Mouse (Mus musculus) limb, embryonic 11.5 days (tissue): Measurements from ENCODE around the gene Deaf1. TPM values are rescaled to one million over a fixed set of nuclear protein-coding genes. Genes with fewer than 3 reads are reported as not detected.

Source experiments
- ATAC-seq: fragments of 200-750 bp; cut with Nextera tagmentation; 2 replicates; pipeline ENCODE4 v1.8.0; 2017; ENCODE audit warnings: low read depth; ENCODE audit not compliant: insufficient number of reproducible peaks, low FRiP score, low TSS enrichment
- DNase-seq: peaks from one replicate; pipeline ENCODE4 v3.0.0-alpha.2; 2015; ENCODE audit warnings: low spot score
- H3K27ac ChIP-seq: fragments of 300-500 bp; sonication (generic); replicated peaks from 2 replicates; pipeline ENCODE4 v1.5.1; 2014; ENCODE audit warnings: low read depth, mild to moderate bottlenecking, low read length
- H3K27me3 ChIP-seq: fragments of 300-500 bp; sonication (generic); 2 replicates; pipeline ENCODE4 v1.6.1; 2014; ENCODE audit warnings: mild to moderate bottlenecking, low read length, mixed read lengths; ENCODE audit not compliant: control insufficient read depth, insufficient read depth
- H3K36me3 ChIP-seq: fragments of 300-500 bp; sonication (generic); 2 replicates; pipeline ENCODE4 v1.6.1; 2014; ENCODE audit warnings: mild to moderate bottlenecking, low read length, moderate library complexity, mixed read lengths; ENCODE audit not compliant: control insufficient read depth, insufficient read depth
- H3K4me1 ChIP-seq: fragments of 300-500 bp; sonication (generic); 2 replicates; pipeline ENCODE4 v1.6.1; 2014; ENCODE audit warnings: low read length, mixed read lengths; ENCODE audit not compliant: control insufficient read depth, insufficient read depth
- H3K4me2 ChIP-seq: fragments of 300-500 bp; sonication (generic); 2 replicates; pipeline ENCODE4 v1.6.1; 2014; ENCODE audit warnings: low read depth, mild to moderate bottlenecking, moderate library complexity; ENCODE audit not compliant: severe bottlenecking
- H3K4me3 ChIP-seq: fragments of 300-500 bp; sonication (generic); 2 replicates; pipeline ENCODE4 v1.5.1; 2014; ENCODE audit warnings: low read depth, low read length
- H3K9ac ChIP-seq: fragments of 300-500 bp; sonication (generic); 2 replicates; pipeline ENCODE4 v1.6.1; 2014; ENCODE audit warnings: mild to moderate bottlenecking, low read length
- H3K9me3 ChIP-seq: fragments of 300-500 bp; sonication (generic); 2 replicates; pipeline ENCODE4 v1.6.1; 2016; ENCODE audit warnings: low read length; ENCODE audit not compliant: control insufficient read depth
- WGBS: fragments of 180-500 bp; shearing (Covaris S2); extraction: QIAGEN DNeasy Blood & Tissue Kit; methylation state at CpG from one replicate; pipeline ENCODE4 v1.1.7; 2014; 5-methylcytosine and 5-hydroxymethylcytosine counted together
- polyA plus RNA-seq: library from polyadenylated mRNA; unstranded; fragments of >200 nt; fragmentation: Nextera tagmentation; extraction: Ambion mirVana; gene quantifications from 2 replicates; pipeline ENCODE4 v1.2.1, GENCODE M21; 2014

Gene Deaf1
- polyA plus RNA-seq, 1 experiment from 2014 or later, result 59.3 TPM

- WGBS, result 71% methylated on average over 6 of the region's 6 CpGs
- no peak overlapping the region for H3K27ac ChIP-seq
- no peaks in the 10 kb centered on the region for H3K27me3 ChIP-seq
- no peaks in the 10 kb centered on the region for H3K36me3 ChIP-seq
- no peaks in the 10 kb centered on the region for H3K9me3 ChIP-seq
- H3K4me1 ChIP-seq, result 0 out of 2 replicates have a peak, but pooled peaks cover 2% of the 10 kb centered on the region
- DNase-seq, result no peak
- H3K9ac ChIP-seq, result no peak overlapping the region
- no peak overlapping the region for H3K4me3 ChIP-seq
- no peak overlapping the region for H3K4me2 ChIP-seq
- ATAC-seq, result no peak
These were observed 46.0 kb downstream of the Deaf1 start for GRCm38 (mm10) chr7:141281442-141281841.

GRCm38 (mm10) chr7:141278766-141279590 is 48.5 kb downstream of the Deaf1 start, which contains the start of gene Sct:
Gene Sct, minus strand, starts transcription at chr7:141279133.
- H3K4me3 ChIP-seq, result peak within 1 kb of the TSS; percentile 39
- WGBS, result 2% methylated on average over 46 of the region's 46 CpGs
- H3K4me1 ChIP-seq, result 0 out of 2 replicates have a peak, but pooled peaks cover 2% of the 10 kb centered on the region
- H3K4me2 ChIP-seq, result peak within 1 kb of the TSS; percentile 82
- ATAC-seq, result peak; percentile 76
- peak; percentile 76 for DNase-seq
- H3K36me3 ChIP-seq, result no peaks in the 10 kb centered on the region
- no peaks in the 10 kb centered on the region for H3K9me3 ChIP-seq
- H3K27ac ChIP-seq, result no peak within 1 kb of the TSS
- no peaks in the 10 kb centered on the region for H3K27me3 ChIP-seq
- peak within 1 kb of the TSS; percentile 28; the same call in 1 of the 2 replicates for H3K9ac ChIP-seq

- 77% methylated on average over 11 of the region's 11 CpGs for WGBS
- H3K27ac ChIP-seq, result no peak overlapping the region
- ATAC-seq, result no peak
- H3K9me3 ChIP-seq, result no peaks in the 10 kb centered on the region
- H3K4me1 ChIP-seq, result 0 out of 2 replicates have a peak, but pooled peaks cover 2% of the 10 kb centered on the region
- H3K36me3 ChIP-seq, result no peaks in the 10 kb centered on the region
- no peak overlapping the region for H3K9ac ChIP-seq
- peak overlapping the region; percentile 39; the same call in 1 of the 2 replicates for H3K4me3 ChIP-seq
- DNase-seq, result no peak
- peak overlapping the region; percentile 82 for H3K4me2 ChIP-seq
- H3K27me3 ChIP-seq, result no peaks in the 10 kb centered on the region
These were observed 49.5 kb downstream of the Deaf1 start for GRCm38 (mm10) chr7:141277701-141278678.

DNA sequence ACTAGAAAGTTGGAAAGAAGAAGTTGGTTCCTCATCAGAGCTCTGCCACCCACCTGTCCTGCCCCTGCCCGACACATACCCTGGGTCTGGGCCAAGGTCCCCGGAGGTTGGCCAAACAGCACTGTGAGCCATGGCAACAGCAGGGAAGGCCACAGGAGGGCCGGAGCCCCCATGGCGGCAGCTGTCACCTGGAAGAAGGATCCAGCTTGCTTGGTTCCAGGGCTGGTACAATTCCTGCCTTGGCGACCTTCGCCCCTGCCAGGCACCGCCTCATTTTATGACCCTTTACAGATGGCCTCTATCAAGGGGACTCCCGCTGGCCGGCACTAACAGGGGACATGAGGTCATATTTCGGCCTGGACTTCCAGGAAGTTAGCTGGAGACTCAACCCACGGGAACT is 50.9 kb downstream of the Deaf1 start, which contains the start of gene Cdhr5:
Gene Cdhr5 (minus strand): TSS at position 241 of the 400 bp plus-strand sequence.
- ATAC-seq, result no peak
- WGBS, result 22% methylated on average over 11 of the region's 11 CpGs

GRCm38 (mm10) chr7:141275356-141275755 is 52.1 kb downstream of the Deaf1 start:
- ATAC-seq (no peak), DNase-seq (no peak)
- Histone ChIP-seq H3K4me3 (no peak overlapping the region), H3K27me3 (no peaks in the 10 kb centered on the region), H3K9me3 (no peaks in the 10 kb centered on the region), H3K4me2 (no peak overlapping the region), H3K4me1 (0 out of 2 replicates have a peak, but pooled peaks cover 2% of the 10 kb centered on the region), H3K27ac (no peak overlapping the region), H3K9ac (no peak overlapping the region), H3K36me3 (no peaks in the 10 kb centered on the region)
- 85% methylated on average over 9 of the region's 9 CpGs for WGBS

More for the DNA sequence above, 50.9 kb downstream of the Deaf1 start, which contains the start of gene Cdhr5:
- Histone ChIP-seq H3K4me1 (0 out of 2 replicates have a peak, but pooled peaks cover 2% of the 10 kb centered on the region), H3K4me2 (no peak within 1 kb of the TSS), H3K27me3 (no peaks in the 10 kb centered on the region), H3K4me3 (no peak within 1 kb of the TSS), H3K9me3 (no peaks in the 10 kb centered on the region), H3K36me3 (no peaks in the 10 kb centered on the region), H3K9ac (no peak within 1 kb of the TSS), H3K27ac (no peak within 1 kb of the TSS)
- no peak for DNase-seq

DNA sequence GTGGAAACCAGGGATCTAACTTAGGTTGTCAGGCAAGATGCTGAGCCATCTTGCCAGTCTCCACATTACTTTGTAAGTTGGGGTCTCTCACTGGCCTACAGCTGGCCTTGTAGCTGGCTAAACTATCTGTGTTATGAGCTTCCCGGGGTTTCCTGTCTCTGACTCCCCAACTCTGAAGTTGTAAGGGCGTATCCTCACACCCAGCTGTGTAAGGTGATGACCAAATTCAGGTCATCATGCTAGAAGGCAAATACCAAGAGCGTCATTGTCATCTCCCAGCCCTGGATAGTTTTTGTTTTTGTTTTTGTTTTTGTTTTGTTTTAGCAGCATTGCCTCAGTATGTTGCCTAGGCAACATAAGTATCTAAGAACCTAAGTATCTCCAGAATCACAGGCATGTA is 56.9 kb downstream of the Deaf1 start:
- no peak overlapping the region for H3K4me2 ChIP-seq
- H3K9me3 ChIP-seq, result no peaks in the 10 kb centered on the region
- H3K9ac ChIP-seq, result no peak overlapping the region
- WGBS, result 88% methylated on average over 3 of the region's 3 CpGs
- no peak overlapping the region for H3K27ac ChIP-seq
- H3K27me3 ChIP-seq, result no peaks in the 10 kb centered on the region
- no peak overlapping the region for H3K4me3 ChIP-seq
- ATAC-seq, result no peak
- no peak for DNase-seq
- peaks cover 7% of the 10 kb centered on the region for H3K4me1 ChIP-seq
- H3K36me3 ChIP-seq, result no peaks in the 10 kb centered on the region

- Histone ChIP-seq H3K4me1 (peaks cover 11% of the 10 kb centered on the region), H3K9me3 (no peaks in the 10 kb centered on the region), H3K27me3 (no peaks in the 10 kb centered on the region), H3K4me3 (no peak overlapping the region), H3K4me2 (no peak overlapping the region), H3K27ac (no peak overlapping the region), H3K9ac (no peak overlapping the region), H3K36me3 (no peaks in the 10 kb centered on the region)
- WGBS, result 85% methylated on average over 14 of the region's 14 CpGs
- no peak for DNase-seq
- no peak for ATAC-seq
These were observed 58.3 kb downstream of the Deaf1 start for GRCm38 (mm10) chr7:141269273-141269545.
